Mouse (Mus musculus) kidney, postnatal 0 days (tissue): ENCODE measurements around the gene Pld5. TPM values are rescaled to one million over a fixed set of nuclear protein-coding genes. Genes with fewer than 3 reads are reported as not detected.
"Not testable (repeated sequence)": the region's sequence is repeated elsewhere in the genome, so short reads cannot be mapped to it uniquely, and the experiment has no call there.

ENCODE experiments used
- ATAC-seq: fragments of 200-750 bp; cut with Nextera tagmentation; replicated peaks from 2 replicates; pipeline ENCODE4 v1.8.0; 2017; ENCODE audit warnings: low read depth, moderate number of reproducible peaks, moderate TSS enrichment, moderate library complexity; ENCODE audit not compliant: low FRiP score
- DNase-seq: peaks from one replicate; pipeline ENCODE4 v3.0.0-alpha.2; 2016; ENCODE audit warnings: low spot score
- H3K27ac ChIP-seq: fragments of 300-500 bp; sonication (generic); 2 replicates; pipeline ENCODE4 v1.5.1; 2014; ENCODE audit warnings: mild to moderate bottlenecking
- H3K27me3 ChIP-seq: fragments of 300-500 bp; sonication (generic); 2 replicates; pipeline ENCODE4 v1.6.1; 2014; ENCODE audit warnings: low read length, mixed read lengths; ENCODE audit not compliant: insufficient read depth
- H3K36me3 ChIP-seq: fragments of 300-500 bp; sonication (generic); 2 replicates; pipeline ENCODE4 v1.6.1; 2014; ENCODE audit warnings: low read length, mixed read lengths; ENCODE audit not compliant: insufficient read depth
- H3K4me1 ChIP-seq: fragments of 300-500 bp; sonication (generic); replicated peaks from 2 replicates; pipeline ENCODE4 v1.6.1; 2014; ENCODE audit warnings: antibody characterized with exemption, low read length, mixed read lengths; ENCODE audit not compliant: insufficient read depth
- H3K4me2 ChIP-seq: fragments of 300-500 bp; sonication (generic); 2 replicates; pipeline ENCODE4 v1.6.1; 2014; ENCODE audit warnings: mild to moderate bottlenecking, low read length, moderate library complexity, mixed read lengths
- H3K4me3 ChIP-seq: fragments of 300-500 bp; sonication (generic); replicated peaks from 2 replicates; pipeline ENCODE4 v1.5.1; 2014; ENCODE audit warnings: low read depth, low read length
- H3K9ac ChIP-seq: fragments of 300-500 bp; sonication (generic); 2 replicates; pipeline ENCODE4 v1.6.1; 2014; ENCODE audit warnings: low read depth, low read length
- H3K9me3 ChIP-seq: fragments of 300-500 bp; sonication (generic); replicated peaks from 2 replicates; pipeline ENCODE4 v1.6.1; 2016; ENCODE audit warnings: low read length, inconsistent platforms, mixed read lengths
- CTCF ChIP-seq: IDR thresholded peaks from 2 replicates; pipeline ENCODE4 v1.5.1; 2016; ENCODE audit warnings: antibody characterized with exemption, low read depth, mild to moderate bottlenecking, moderate library complexity
- WGBS: fragments of 180-500 bp; shearing (Covaris S2); extraction: QIAGEN DNeasy Blood & Tissue Kit; methylation state at CpG from one replicate; pipeline ENCODE4 v1.1.7; 2014; 5-methylcytosine and 5-hydroxymethylcytosine counted together
- polyA plus RNA-seq: library from polyadenylated mRNA; unstranded; fragments of >200 nt; fragmentation: Nextera tagmentation; extraction: Ambion mirVana; gene quantifications from 2 replicates; pipeline ENCODE4 v1.2.1, GENCODE M21; 2015

Gene Pld5
- polyA plus RNA-seq, 1 experiment from 2014 or later = 0.51 TPM

- Histone ChIP-seq H3K27ac (no peak overlapping the region), H3K4me2 (no peak overlapping the region), H3K27me3 (no peaks in the 10 kb centered on the region), H3K36me3 (no peaks in the 10 kb centered on the region), H3K4me3 (no peak overlapping the region), H3K9me3 (no peaks in the 10 kb centered on the region), H3K9ac (no peak overlapping the region), H3K4me1 (no peaks in the 10 kb centered on the region)
- WGBS = 66% methylated on average over 7 of the region's 7 CpGs
- TF ChIP-seq CTCF = no peak
- no peak for DNase-seq
- no peak for ATAC-seq
These were observed 277.9 kb downstream of the Pld5 start for GRCm38 (mm10) chr1:175997076-175997651.

- Histone ChIP-seq H3K27me3 (no peaks in the 10 kb centered on the region), H3K4me2 (no peak overlapping the region), H3K4me3 (no peak overlapping the region), H3K9ac (no peak overlapping the region), H3K9me3 (no peaks in the 10 kb centered on the region), H3K36me3 (no peaks in the 10 kb centered on the region), H3K4me1 (no peaks in the 10 kb centered on the region), H3K27ac (no peak overlapping the region)
- whole genome bisulfite sequencing = 69% methylated on average over 4 of the region's 4 CpGs
- no peak; the same call in 1 of the 2 replicates for ATAC-seq
- no peak for TF ChIP-seq CTCF
- peak; percentile 5 for DNase-seq
These were observed 286.2 kb downstream of the Pld5 start for GRCm38 (mm10) chr1:175988912-175989311.

GRCm38 (mm10) chr1:175988448-175988847 lies 286.7 kb downstream of the Pld5 start:
- no peak for DNase-seq

GRCm38 (mm10) chr1:175979014-175979413 lies 296.1 kb downstream of the Pld5 start, which contains the start of gene Rbm8a2:
Gene Rbm8a2, minus strand, starts transcription at chr1:175979114.
- not testable (repeated sequence) for H3K27ac ChIP-seq, H3K4me3 ChIP-seq, ATAC-seq, H3K36me3 ChIP-seq, H3K27me3 ChIP-seq, H3K4me2 ChIP-seq, H3K9ac ChIP-seq, DNase-seq, H3K9me3 ChIP-seq, H3K4me1 ChIP-seq
- 94% methylated on average over 7 of the region's 7 CpGs for WGBS

More at GRCm38 (mm10) chr1:175988448-175988847, 286.7 kb downstream of the Pld5 start:
- ATAC-seq = no peak
- Histone ChIP-seq H3K9ac (no peak overlapping the region), H3K4me2 (no peak overlapping the region), H3K27me3 (no peaks in the 10 kb centered on the region), H3K4me3 (no peak overlapping the region), H3K27ac (0 out of 2 replicates have a peak overlapping the region, but pooled peaks have one; percentile 9), H3K9me3 (no peaks in the 10 kb centered on the region), H3K4me1 (no peaks in the 10 kb centered on the region), H3K36me3 (no peaks in the 10 kb centered on the region)
- no peak for TF ChIP-seq CTCF
- 93% methylated on average over 5 of the region's 5 CpGs for WGBS

GRCm38 (mm10) chr1:175970710-175971109 lies 304.4 kb downstream of the Pld5 start:
- 89% methylated on average over 5 of the region's 5 CpGs for WGBS
- ATAC-seq (no peak), DNase-seq (no peak)
- TF ChIP-seq CTCF = no peak
- Histone ChIP-seq H3K9me3 (no peaks in the 10 kb centered on the region), H3K4me3 (no peak overlapping the region), H3K4me2 (no peak overlapping the region), H3K9ac (no peak overlapping the region), H3K27ac (no peak overlapping the region), H3K27me3 (no peaks in the 10 kb centered on the region), H3K4me1 (no peaks in the 10 kb centered on the region), H3K36me3 (no peaks in the 10 kb centered on the region)

- no peak overlapping the region for H3K9ac ChIP-seq
- no peaks in the 10 kb centered on the region for H3K9me3 ChIP-seq
- no peak for TF ChIP-seq CTCF
- H3K4me2 ChIP-seq = no peak overlapping the region
- no peaks in the 10 kb centered on the region for H3K27me3 ChIP-seq
- H3K4me3 ChIP-seq = no peak overlapping the region
- H3K36me3 ChIP-seq = no peaks in the 10 kb centered on the region
- no peak overlapping the region for H3K27ac ChIP-seq
- no peak for DNase-seq
- no peak for ATAC-seq
- WGBS = 88% methylated on average over 5 of the region's 5 CpGs
- H3K4me1 ChIP-seq = no peaks in the 10 kb centered on the region
These were observed 307.9 kb downstream of the Pld5 start for GRCm38 (mm10) chr1:175967004-175967745.
